Mouse (Mus musculus) bone marrow, adult 2 months (tissue): ENCODE data around the gene Tnpo3.

ENCODE experiments used
- CTCF ChIP-seq: fragments of 200-500 bp; IDR thresholded peaks from 2 replicates; pipeline ENCODE4 v1.5.1; 2011; ENCODE audit warnings: low read length, control low read depth; ENCODE audit not compliant: control insufficient read depth, insufficient read depth
- POLR2A ChIP-seq: fragments of 200-500 bp; IDR thresholded peaks from 2 replicates; pipeline ENCODE4 v1.6.1; 2011; ENCODE audit warnings: low read depth, mild to moderate bottlenecking, control low read depth, low read length, borderline replicate concordance; ENCODE audit not compliant: control insufficient read depth

GRCm38 (mm10) chr6:29513284-29513683 is 96.4 kb downstream of the Tnpo3 start:
- TF ChIP-seq POLR2A (no peak), CTCF (no peak)
